Mouse (Mus musculus) cerebellum, adult 8-10 months (tissue): ENCODE results near the gene Crip2.

Source experiments
- DNase-seq: peaks from one replicate; pipeline ENCODE4 v3.0.0; 2022

Crip2 gene

DNA sequence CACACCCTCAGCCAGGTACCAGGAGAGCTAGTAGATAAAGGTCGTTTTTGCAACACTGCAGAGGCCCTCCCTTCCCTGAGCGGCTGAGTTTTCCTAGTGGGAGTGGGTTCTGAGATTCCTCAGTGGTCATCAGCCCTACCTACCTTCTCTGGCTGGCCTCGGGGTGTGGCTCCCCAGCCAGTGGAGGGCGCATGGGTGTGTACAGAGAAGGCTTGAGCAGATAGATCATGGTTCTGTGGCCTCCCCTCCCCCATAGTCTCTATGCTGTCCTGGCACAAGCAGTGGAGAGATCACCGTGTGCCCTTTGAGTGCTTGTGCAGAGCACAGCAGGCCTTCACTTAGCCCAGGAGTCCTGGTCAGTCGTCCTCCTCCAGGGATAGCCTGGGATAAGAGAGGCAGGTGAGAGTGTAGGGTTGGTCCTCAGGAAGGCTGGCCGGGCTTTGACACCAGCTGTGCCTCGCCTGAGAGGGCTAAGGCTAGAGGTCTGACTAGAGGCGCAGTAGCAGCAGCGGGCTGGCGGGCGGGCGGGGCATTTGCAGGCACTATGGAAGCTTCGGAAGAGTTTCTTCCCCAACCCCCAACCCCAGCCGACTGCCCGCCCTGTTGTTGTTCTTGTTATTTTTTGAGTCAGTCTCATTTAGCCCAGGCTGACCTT is 8.5 kb downstream of the Crip2 start:
- DNase-seq: no peak

DNA sequence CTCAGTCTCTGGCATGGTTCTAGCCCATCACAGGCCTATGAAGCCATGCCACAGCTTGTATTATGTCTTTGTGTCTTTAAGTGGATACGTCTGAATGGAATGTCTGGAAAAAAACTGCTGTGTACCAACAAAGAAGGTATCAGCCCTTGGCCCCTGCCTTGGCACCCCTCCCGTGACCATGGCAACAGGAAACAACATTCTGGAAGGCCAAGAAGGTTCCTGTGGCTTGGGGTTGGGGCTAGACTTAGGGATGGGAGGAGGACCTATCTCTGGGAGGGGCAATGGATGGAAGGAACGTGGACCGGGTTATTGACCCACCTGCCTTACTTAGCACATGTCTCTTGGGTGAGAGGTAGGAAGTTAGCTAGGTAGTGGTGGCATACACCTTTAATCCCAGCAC is 9.3 kb downstream of the Crip2 start:
- no peak for DNase-seq

DNA sequence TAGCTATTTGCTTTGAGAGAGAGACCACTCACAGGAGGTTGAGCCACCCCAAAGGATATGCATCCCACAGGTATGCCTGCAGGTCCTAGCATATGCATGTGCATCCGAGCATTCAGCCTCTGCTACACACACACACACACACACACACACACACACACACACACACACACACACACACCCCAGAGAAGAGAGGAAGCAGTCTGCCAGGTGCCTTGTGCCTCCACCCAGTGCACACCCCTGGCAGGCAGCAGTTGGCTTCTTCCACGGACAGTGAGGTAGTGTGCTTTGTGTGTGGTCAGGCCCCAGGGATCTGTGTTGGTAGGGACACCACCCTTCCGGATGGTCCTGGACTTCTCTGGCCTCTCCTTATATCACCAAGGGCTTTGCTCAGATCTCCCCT is 9.9 kb downstream of the Crip2 start:
- DNase-seq: no peak

DNA sequence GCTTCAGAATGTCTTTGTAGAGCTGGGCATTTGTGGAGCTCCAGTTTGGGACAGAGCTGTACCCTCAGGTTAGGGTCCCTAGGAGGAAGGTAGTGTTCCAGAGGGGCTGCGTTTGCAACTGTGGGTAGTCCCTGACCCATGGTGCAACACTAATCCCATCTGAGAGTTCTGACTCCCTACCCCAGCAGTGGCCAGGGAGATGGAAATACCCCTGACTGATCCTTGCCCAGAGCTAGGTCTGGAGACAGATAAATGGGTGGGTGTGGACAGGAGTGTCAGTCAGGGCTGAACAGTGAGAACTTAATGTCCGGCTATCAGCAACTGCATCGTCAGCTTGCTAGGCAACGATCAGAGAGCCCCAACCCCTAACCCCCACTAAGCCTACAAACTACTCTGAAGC is 10.6 kb downstream of the Crip2 start:
- no peak for DNase-seq

DNA sequence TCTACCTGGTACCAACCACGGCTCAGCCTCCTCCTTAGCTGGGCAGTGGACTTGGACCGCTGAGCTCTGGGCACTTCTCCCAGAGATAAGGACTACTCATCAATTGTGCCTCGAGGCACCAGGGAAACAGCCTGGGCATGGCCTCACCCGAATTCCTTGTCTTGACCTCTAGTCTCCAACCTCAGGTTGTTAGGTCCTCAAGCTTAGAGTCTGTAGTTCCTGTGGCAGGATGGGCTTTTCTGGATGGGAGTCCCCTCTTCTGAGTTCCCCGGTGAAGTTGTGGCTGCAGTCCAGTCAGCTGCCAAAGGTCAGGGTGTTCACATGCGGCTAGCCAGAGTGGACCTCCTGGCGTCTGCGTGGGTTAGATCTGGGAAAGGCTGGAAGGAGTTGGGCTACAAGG is 11.0 kb downstream of the Crip2 start:
- DNase-seq: no peak

DNA sequence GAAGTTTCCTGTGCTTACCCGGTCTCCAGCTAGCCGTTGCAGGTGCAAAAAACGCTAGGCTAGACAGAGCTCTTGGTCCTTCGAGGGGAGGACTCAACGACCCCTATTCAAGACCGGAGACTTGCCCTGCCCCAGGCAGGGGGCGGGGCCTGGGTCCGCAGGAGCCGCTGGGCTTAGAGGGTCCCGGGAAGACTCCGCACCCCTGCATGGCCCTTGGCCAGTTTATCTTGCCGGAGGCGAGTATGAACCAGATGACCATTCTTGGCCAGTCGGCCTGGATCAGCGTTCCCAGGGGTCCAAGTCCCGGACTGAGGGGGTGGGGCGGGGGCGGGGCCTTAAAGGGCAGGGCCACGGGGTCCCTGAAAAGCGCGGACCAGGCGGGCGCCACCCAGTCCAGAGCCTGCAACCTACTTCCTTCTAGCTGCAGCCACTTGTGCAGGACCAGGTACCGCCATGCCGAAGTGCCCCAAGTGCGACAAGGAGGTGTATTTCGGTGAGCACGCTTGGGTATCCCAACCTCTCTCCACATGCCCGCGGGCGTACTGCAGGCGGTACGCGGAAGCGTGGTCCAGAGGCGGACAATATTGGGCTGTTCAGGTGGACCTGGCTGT is 11.7 kb downstream of the Crip2 start:
- no peak for DNase-seq

DNA sequence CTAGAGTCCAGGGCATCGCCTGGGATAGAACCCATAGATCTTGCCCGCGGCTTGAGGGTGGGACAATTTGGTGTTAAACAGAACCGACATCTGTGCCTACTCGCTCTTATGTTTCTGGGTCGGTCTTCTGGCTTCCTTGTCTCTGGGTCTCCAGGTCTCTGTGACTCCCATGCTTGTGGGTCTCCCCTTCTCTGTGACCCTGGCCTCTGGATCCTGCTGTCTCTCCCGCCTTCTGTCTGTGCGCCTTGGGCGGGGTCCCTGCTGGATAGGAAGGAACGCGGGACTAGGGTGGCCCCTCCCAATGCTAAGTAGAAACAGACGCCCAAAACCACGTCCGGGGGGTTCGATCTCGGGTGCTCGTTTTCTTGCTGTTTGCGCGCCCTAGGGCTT is 12.2 kb downstream of the Crip2 start:
- DNase-seq: no peak

DNA sequence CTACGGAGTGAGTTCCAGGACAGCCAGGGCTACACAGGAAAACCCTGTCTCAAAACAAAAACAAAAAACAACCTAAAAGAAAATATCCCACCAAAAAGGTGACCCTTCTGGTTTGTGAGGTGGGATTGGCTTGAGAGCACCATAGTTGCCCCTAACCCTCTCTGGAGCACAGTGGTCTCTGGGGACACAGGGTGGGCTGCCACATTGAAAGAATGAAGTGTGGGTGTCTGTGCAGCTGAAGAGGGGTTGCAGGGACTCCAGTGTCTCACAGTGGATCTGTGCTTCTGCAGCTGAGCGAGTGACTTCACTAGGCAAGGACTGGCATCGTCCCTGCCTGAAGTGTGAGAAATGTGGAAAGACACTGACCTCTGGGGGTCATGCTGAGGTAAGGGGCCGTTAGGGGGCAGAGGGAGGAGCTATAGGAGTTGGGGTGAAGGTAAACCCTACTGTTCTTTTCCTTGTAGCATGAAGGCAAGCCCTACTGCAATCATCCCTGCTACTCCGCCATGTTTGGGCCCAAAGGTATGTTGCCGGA is 13.0 kb downstream of the Crip2 start:
- no peak for DNase-seq

DNA sequence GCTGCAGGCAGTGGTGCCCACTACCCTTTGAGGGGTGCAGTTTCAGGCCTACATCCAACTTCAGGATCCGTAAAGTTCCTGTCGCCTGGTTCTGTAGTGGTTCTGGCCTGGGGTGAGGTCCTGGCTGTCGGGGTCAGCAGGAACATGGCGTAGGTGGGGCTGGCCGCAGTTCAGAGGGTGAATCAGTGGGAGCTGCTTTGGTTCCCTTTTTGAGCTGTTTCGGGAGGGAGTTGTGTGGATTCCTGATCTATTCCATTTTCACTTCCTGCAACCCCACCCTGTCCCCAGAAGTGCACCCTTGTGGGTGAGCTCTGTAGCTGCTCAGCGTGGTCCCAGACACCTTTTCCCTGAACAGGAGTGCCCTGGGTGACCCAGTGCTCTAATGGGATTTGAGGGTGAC is 13.9 kb downstream of the Crip2 start:
- DNase-seq: no peak

DNA sequence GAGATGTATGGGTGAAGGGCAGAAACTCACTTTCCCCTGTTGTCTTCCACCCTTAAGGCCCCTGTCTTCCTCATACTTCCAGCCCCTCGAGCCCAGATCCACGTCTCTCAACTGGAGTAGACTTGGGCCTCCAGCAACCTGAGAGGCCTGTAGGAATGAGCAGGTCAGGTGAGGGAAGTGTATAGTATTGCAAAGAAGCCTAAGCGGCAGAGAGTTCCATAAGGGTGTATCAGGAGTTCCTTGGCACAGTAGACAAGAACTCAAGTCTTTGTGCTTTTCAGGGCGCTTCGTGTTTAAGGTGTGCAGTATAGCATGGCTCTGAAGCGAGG is 14.7 kb downstream of the Crip2 start:
- DNase-seq: no peak

GRCm38 (mm10) chr12:113155076-113155771 is 15.2 kb downstream of the Crip2 start:
- DNase-seq: peak; percentile 54

GRCm38 (mm10) chr12:113155887-113156539 is 16.0 kb downstream of the Crip2 start, which contains the start of gene Tedc1:
TSS of gene Tedc1 (plus strand) at chr12:113156421.
- DNase-seq: peak; percentile 99

DNA sequence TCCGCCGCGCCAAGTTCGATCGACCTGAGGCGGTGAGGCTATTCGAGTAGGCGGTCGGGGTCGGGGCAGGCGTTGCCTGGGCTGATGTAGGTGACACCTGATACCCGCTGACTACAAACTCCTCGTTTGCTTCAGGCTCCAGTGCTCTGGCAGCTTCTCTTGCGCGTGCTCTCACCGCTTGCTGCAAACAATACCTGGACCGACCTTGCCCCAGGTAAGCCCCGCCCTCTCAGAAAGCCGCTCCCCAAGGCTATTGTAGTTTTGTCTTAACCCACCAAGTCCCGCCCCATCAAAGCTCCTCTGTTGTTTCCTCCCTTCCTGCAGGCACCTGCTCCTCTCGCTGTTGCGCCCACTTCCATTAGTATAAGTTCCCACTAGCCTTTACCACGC is 16.5 kb downstream of the Crip2 start:
- DNase-seq: no peak

GRCm38 (mm10) chr12:113157002-113157401 is 17.0 kb downstream of the Crip2 start:
- DNase-seq: no peak

GRCm38 (mm10) chr12:113157521-113157920 is 17.5 kb downstream of the Crip2 start:
- no peak for DNase-seq

DNA sequence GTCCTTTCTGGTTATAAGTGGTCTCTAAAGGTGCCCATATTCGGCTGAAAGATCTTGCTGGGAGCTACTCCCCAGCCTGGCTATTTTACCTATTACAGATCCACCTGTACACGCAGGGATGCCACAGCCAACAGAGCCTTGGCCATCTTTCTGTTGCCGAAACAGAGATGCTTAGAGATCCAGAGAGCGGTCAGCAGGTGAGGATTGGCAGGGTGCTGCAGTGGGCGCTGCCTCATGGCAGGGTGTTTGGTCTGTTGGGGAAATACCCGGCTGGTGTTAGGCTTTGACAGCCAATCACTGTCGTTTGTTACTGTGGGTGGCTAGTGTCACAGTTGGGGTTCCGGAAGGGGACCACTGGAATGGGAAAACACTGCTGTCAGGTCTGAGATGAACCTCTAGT is 17.9 kb downstream of the Crip2 start:
- no peak for DNase-seq

- no peak for DNase-seq
These were observed 23.5 kb downstream of the Crip2 start for GRCm38 (mm10) chr12:113163561-113164006.

GRCm38 (mm10) chr12:113168031-113168536 is 28.0 kb downstream of the Crip2 start:
- DNase-seq: no peak

GRCm38 (mm10) chr12:113176960-113177725 is 37.1 kb downstream of the Crip2 start:
- DNase-seq: no peak

GRCm38 (mm10) chr12:113181020-113181419 is 41.0 kb downstream of the Crip2 start:
- no peak for DNase-seq

GRCm38 (mm10) chr12:113184945-113185344 is 44.9 kb downstream of the Crip2 start:
- peak; percentile 20 for DNase-seq

DNA sequence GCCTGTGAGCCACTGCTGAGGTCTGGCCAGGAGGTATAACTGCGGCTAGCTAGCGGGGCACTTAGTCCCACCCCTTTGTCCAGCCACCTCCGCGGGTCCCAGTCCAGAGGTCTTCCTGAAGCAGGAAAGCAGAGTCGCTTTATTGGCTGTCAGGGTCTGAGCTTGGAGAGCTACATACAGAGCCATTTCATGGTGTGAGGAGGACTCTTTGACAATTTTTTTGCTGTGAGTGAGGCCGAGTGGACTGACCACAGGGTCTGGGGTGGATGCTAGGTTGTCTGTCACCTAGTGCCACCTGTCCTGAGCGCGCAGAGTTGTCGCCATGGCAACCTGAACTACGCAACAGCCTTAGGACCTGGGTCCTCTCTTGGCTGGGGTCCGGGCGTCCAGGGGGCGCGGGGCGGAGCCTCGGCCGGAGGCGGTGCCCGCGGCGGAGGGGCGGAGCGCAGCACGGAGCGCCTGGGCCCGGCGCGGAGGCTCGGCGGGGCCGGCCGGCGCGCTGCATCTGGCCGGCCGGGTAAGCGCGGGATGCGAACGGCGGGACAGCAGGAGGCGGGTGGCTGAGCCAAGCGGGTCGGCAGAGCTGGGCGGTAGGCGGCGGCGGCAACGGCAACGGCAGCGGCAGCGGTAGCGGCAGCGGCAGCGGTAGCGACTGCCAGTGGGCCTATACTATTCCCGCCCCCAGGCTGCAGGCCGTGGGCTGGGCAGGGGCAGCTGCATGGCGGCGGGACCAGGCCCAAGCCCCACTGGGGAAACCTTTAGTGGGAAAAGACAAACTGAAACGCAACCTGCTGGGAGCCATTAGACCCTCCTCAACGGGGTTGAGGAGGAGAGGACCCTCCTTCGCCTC is 45.6 kb downstream of the Crip2 start, which contains the start of gene Tmem121:
Gene Tmem121 (plus strand): TSS at position 489 of the 850 bp plus-strand sequence.
- peak; percentile 59 for DNase-seq
